Mouse (Mus musculus) brain, embryonic 14.5 days (tissue): ENCODE measurements around the gene Acly.

Experiments
- CTCF ChIP-seq: fragments of 200-500 bp; IDR thresholded peaks from 2 replicates; pipeline ENCODE4 v1.5.1; 2012; ENCODE audit warnings: inconsistent platforms, mild to moderate bottlenecking, moderate library complexity, borderline replicate concordance; ENCODE audit not compliant: insufficient read depth, insufficient read length; ENCODE audit errors: extremely low read depth
- POLR2A ChIP-seq: fragments of 200-500 bp; IDR thresholded peaks from 2 replicates; pipeline ENCODE4 v1.6.1; 2012; ENCODE audit warnings: mild to moderate bottlenecking, inconsistent platforms, borderline replicate concordance; ENCODE audit not compliant: poor library complexity, insufficient read depth, insufficient read length, severe bottlenecking; ENCODE audit errors: extremely low read depth

- TF ChIP-seq CTCF (no peak), POLR2A (no peak)
Measured at GRCm38 (mm10) chr11:100524358-100524757, 3.4 kb downstream of the Acly start.
